Mouse (Mus musculus) C2C12 (cell line): ENCODE data around the gene Gpd2. TPM values are rescaled to one million over a fixed set of nuclear protein-coding genes. Genes with fewer than 3 reads are reported as not detected.

Experiments
- H3K27me3 ChIP-seq: one replicate; pipeline ENCODE4 v1.6.1; 2011; ENCODE audit not compliant: control insufficient read depth, insufficient read depth, insufficient read length
- H3K36me3 ChIP-seq: one replicate; pipeline ENCODE4 v1.6.1; 2011; ENCODE audit not compliant: control insufficient read depth, insufficient read depth
- H3K4me3 ChIP-seq: one replicate; pipeline ENCODE4 v1.5.1; 2011; ENCODE audit warnings: mild to moderate bottlenecking, control low read depth; ENCODE audit not compliant: poor library complexity, insufficient read depth, severe bottlenecking
- H3K79me2 ChIP-seq: one replicate; pipeline ENCODE4 v1.6.1; 2011; ENCODE audit not compliant: control insufficient read depth, insufficient read depth
- H3K79me3 ChIP-seq: one replicate; pipeline ENCODE4 v1.6.1; 2011; ENCODE audit warnings: low read depth, control low read depth
- H3ac ChIP-seq: one replicate; pipeline ENCODE3; 2011; ENCODE audit warnings: low read depth; ENCODE audit not compliant: control insufficient read depth, insufficient read length
- CEBPB ChIP-seq: IDR thresholded peaks from one replicate; pipeline ENCODE4 v1.6.1; 2011; ENCODE audit warnings: low read depth, mild to moderate bottlenecking, control low read depth, moderate library complexity
- CTCF ChIP-seq: IDR thresholded peaks from one replicate; pipeline ENCODE4 v1.5.1; 2011; ENCODE audit not compliant: control insufficient read depth, insufficient read depth, insufficient read length
- FOSL1 ChIP-seq: IDR thresholded peaks from one replicate; pipeline ENCODE4 v1.8.0; 2011; ENCODE audit warnings: mild to moderate bottlenecking, low read length; ENCODE audit not compliant: poor library complexity, insufficient read depth, severe bottlenecking
- MAX ChIP-seq: IDR thresholded peaks from one replicate; pipeline ENCODE4 v1.6.1; 2011; ENCODE audit warnings: mild to moderate bottlenecking, control low read depth
- MYOD1 ChIP-seq: IDR thresholded peaks from one replicate; pipeline ENCODE4 v1.6.1; 2011; ENCODE audit warnings: low read depth; ENCODE audit not compliant: control insufficient read depth, insufficient read length
- MYOG ChIP-seq: IDR thresholded peaks from one replicate; pipeline ENCODE4 v1.6.1; 2011; ENCODE audit not compliant: control insufficient read depth, insufficient read length; ENCODE audit errors: extremely low read depth
- USF1 ChIP-seq: IDR thresholded peaks from one replicate; pipeline ENCODE4 v1.6.1; 2011; ENCODE audit warnings: low read depth, mild to moderate bottlenecking, control low read depth, moderate library complexity
- polyA plus RNA-seq: library from polyadenylated mRNA; unstranded; fragments of >200 nt; fragmentation: generic; extraction: Trizol; gene quantifications from one replicate; pipeline ENCODE4 v1.2.1, GENCODE M21; 2012; ENCODE audit warnings: missing spikeins

Gene Gpd2
- polyA plus RNA-seq, 1 experiment = 23.8 TPM

GRCm38 (mm10) chr2:57211049-57212001 lies 26.1 kb upstream of the Gpd2 start:
- Histone ChIP-seq H3K79me2 (no peaks in the 10 kb centered on the region), H3K36me3 (no peaks in the 10 kb centered on the region), H3K27me3 (no peaks in the 10 kb centered on the region), H3K79me3 (no peaks in the 10 kb centered on the region), H3ac (no peak overlapping the region), H3K4me3 (no peak overlapping the region)
- TF ChIP-seq MYOG (no peak), MYOD1 (no peak), FOSL1 (no peak), CTCF (no peak), CEBPB (no peak), MAX (no peak), USF1 (no peak)

- no peak overlapping the region for H3ac ChIP-seq
- no peaks in the 10 kb centered on the region for H3K36me3 ChIP-seq
- H3K4me3 ChIP-seq = no peak overlapping the region
- no peaks in the 10 kb centered on the region for H3K79me2 ChIP-seq
- TF ChIP-seq USF1 = no peak
- no peak for TF ChIP-seq MAX
- TF ChIP-seq MYOD1 = no peak
- TF ChIP-seq CTCF = no peak
- no peak for TF ChIP-seq FOSL1
- TF ChIP-seq MYOG = no peak
- TF ChIP-seq CEBPB = no peak
- no peaks in the 10 kb centered on the region for H3K27me3 ChIP-seq
- no peaks in the 10 kb centered on the region for H3K79me3 ChIP-seq
Observed at GRCm38 (mm10) chr2:57213364-57213763, 24.1 kb upstream of the Gpd2 start.

GRCm38 (mm10) chr2:57223288-57224026 lies 14.0 kb upstream of the Gpd2 start:
- Histone ChIP-seq H3ac (no peak overlapping the region), H3K4me3 (no peak overlapping the region), H3K27me3 (no peaks in the 10 kb centered on the region), H3K79me3 (no peaks in the 10 kb centered on the region), H3K36me3 (no peaks in the 10 kb centered on the region), H3K79me2 (no peaks in the 10 kb centered on the region)
- TF ChIP-seq CTCF = no peak
- no peak for TF ChIP-seq MAX
- TF ChIP-seq USF1 = no peak
- no peak for TF ChIP-seq CEBPB

- Histone ChIP-seq H3ac (no peak overlapping the region), H3K79me3 (no peaks in the 10 kb centered on the region)
Observed at GRCm38 (mm10) chr2:57225236-57225635, 12.2 kb upstream of the Gpd2 start.

GRCm38 (mm10) chr2:57227425-57227824 lies 10.0 kb upstream of the Gpd2 start:
- TF ChIP-seq CEBPB (no peak), CTCF (no peak), USF1 (no peak), FOSL1 (no peak), MYOG (no peak), MYOD1 (no peak), MAX (no peak)
- H3K4me3 ChIP-seq = no peak overlapping the region
- no peaks in the 10 kb centered on the region for H3K27me3 ChIP-seq
- H3ac ChIP-seq = no peak overlapping the region
- H3K36me3 ChIP-seq = no peaks in the 10 kb centered on the region
- no peaks in the 10 kb centered on the region for H3K79me2 ChIP-seq
- H3K79me3 ChIP-seq = no peaks in the 10 kb centered on the region

More at GRCm38 (mm10) chr2:57225236-57225635, 12.2 kb upstream of the Gpd2 start:
- no peak for TF ChIP-seq MYOD1
- no peak for TF ChIP-seq FOSL1
- no peak for TF ChIP-seq CEBPB
- TF ChIP-seq CTCF = no peak
- TF ChIP-seq MAX = no peak
- TF ChIP-seq USF1 = no peak
- TF ChIP-seq MYOG = no peak
- Histone ChIP-seq H3K27me3 (no peaks in the 10 kb centered on the region), H3K36me3 (no peaks in the 10 kb centered on the region), H3K4me3 (no peak overlapping the region), H3K79me2 (no peaks in the 10 kb centered on the region)
